Mouse (Mus musculus): ENCODE results near the gene CN725425.

- no peak for TF ChIP-seq POLR2A (IDR thresholded peaks at IDR 0.05; ENCODE audit: low read depth, low read length)
- TF ChIP-seq CTCF (IDR thresholded peaks at IDR 0.05; ENCODE audit: extremely low read depth, insufficient read depth, insufficient read length, insufficient replicate concordance) = no peak
Observed at GRCm38 (mm10) chr15:91186358-91186757, 12.9 kb upstream of the CN725425 start.
